Mouse (Mus musculus) CD4-positive, CD25-positive, alpha-beta regulatory T cell, adult 4 months (primary cell): ENCODE data around the gene H3f3a. TPM values are rescaled to one million over a fixed set of nuclear protein-coding genes. Genes with fewer than 3 reads are reported as not detected.

Source experiments
- ATAC-seq: one replicate; pipeline ENCODE4 v1.8.0; 2017
- polyA plus RNA-seq, 2 experiments: library from polyadenylated mRNA; unstranded; fragments of 100-300 nt; shearing (Covaris generic); gene quantifications; one replicate each; pipeline ENCODE4 v1.2.1; 2017

The H3f3a gene
- polyA plus RNA-seq, 2 experiments from 2014 or later = 579 to 648 TPM

DNA sequence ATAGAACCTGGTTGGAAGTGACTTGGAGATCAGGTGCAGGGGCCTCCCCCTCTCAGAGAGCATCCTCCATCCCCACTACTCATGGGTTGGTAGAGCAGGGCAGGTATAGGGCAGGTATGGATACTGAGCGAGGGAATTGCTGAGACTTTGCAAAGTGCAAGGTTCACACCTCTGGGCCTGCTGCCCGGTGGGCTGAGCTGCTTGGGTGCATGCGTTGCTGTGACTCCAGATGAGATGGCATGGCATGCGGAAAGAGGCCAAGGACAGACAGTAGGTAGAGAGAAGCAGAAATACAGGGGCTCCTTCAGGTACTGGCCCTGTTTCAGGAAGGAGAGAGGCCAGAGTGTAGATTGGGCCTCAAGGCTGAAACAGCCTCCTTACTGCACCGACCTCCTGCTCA, 32.5 kb downstream of the H3f3a start:
- ATAC-seq = no peak

DNA sequence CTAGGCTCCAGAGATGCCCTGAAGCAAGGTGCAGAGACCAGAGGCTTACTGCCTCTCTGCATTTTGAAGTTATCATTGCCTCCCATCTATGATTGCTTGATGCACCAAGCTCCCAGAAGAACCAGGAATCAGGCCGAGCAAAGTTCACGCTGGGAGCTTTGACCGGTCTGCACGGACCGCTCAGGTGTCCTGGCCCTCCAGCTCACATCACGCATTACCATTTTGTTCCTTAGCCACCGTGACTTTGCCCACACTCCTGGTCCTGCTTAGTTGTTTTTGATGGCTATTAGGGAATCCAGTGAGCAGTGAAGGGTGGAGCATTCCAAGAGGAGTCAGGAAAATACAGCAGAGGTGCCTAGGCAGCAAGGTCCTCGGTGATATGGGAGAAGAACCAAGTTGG, 33.5 kb downstream of the H3f3a start:
- ATAC-seq = no peak

DNA sequence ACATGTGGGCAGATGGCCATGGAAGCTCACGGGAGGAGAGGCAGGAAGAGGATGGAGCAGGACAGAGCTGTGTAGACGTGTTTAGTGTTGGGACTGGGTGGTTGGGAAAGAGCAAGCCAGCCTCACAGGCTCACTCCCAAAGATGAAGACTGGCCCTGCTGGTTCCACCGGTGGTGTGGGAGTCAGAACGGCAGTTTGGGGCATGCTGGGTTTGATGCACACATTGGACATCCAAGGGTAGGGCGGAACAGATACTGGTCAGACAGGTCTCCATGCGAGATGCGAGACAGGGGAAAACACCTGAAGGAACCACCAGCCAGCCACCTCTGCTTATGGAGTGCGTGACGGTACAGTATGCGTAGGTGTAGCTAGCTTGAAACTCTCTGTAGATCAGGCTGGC, 34.8 kb downstream of the H3f3a start:
- ATAC-seq = no peak

DNA sequence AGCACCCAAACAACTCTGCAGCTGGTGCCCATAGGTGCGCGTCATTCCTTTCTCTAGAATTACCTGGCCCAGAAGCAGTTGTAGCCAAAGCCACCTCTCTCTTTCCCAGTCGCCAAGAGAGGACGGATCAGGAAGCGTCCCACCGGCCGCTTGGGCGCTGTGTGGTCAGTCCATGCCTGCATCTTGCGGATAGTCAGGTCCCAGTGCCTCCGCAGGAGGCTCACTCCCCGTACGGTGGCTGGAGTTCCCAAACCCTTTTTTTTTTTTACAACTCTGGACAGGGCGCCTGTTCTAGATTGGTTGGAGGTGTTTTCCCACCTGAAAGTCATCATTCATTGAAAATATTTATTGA, 35.4 kb downstream of the H3f3a start:
- ATAC-seq = no peak

DNA sequence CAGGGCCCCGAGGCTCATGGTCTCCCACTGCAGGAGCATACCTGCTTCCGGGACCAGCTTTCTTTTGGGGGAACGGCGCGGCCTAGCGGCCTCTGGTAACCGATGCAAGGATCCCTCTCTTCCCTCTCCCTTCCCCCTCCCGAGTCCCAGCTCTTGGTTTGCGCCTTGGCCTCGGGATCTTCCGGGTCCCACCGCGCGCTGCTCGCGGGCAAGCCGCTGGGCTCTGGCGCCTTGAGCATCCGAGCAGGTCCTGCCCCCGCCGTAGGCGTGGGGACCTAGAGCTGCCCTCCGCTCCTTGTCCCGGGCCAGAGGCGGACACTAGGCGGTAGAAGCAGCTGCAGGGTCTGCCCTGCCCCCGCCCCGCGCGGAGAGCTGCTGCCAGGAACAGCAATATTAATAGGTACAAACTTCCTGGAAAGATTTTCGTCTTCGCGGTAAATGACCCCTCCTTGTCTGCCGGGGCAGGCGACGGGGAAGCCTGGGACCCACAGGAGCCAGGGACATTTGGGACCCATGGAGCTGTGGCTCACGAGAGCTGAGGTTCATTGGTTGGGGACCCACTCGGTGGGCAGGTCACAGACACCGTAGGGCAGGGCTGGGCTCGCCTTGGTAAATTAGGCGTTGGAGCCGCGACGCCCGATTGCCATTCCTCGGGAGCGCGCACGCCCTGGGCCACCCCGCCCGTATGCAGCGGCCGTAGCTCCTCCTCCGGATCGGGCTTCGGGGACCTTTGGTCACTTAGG, 35.9 kb downstream of the H3f3a start:
- ATAC-seq = peak; percentile 76

DNA sequence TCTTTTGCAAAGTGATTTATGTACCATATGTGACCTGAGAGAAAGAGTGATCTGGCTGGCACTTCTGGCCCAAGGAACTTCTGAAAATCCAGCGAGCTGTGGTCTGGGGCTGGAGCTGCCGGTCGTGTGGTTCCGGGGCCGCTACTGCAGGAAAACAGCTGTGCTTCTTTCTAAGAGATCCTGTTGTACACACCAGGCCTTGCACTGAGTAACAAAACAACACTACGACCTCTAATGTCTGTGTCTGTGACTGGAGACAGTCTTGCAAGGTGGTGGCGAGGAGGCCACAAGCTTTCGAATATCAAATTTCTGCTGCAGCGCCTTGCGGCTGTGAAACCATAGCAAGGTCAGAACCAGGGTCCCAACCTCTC, 36.5 kb downstream of the H3f3a start:
- ATAC-seq = peak; percentile 53

DNA sequence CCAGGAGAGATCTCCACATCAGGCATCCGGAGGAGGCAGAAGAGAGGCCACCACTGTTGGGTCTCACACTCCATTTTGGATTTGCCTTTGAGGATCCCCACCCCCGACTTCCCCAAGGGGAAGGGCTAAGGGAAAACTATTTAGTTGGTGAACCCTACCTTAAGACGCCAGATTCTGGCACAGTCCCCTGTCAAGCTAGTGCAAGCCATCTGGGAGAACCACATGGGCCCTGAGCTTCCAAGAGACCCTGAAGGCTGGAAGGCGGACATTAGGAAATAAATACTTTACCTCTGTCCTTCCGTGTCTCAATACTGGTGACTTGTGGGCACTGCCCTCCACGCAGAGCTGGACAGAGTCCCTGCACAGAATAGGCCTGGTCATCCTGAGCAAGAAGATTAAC, 37.2 kb downstream of the H3f3a start:
- no peak for ATAC-seq

DNA sequence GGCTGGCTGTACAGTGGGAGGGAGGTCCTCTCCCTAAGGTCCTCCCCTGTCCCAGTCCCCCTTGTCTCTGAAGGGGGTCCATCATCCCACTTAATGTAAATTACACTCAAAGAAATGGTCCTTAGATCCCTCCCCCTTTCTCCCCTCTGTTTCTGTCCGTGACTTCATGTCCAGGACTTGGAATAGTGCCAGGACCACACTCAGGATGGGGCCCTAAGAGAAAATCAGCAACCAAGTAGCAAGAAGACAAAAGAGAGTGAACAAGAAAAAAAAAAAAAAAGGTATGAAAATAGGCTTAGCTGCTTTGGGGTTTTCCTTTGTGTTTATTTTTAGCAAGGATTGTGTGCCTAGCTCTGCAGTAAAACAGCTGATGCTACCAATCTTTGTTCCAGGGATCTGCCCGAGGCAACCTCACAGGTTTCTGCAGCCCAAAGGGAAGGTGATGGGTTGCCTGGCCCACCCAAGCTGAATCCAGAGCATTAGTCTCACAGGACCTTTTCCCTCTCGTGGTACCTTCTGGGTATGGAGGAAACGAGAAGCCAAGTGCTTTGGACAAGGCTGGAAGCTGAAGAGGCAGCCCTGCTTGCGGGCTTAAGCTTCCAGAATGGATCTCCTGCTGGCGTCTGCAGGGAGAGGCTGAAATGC, 37.8 kb downstream of the H3f3a start:
- no peak for ATAC-seq

DNA sequence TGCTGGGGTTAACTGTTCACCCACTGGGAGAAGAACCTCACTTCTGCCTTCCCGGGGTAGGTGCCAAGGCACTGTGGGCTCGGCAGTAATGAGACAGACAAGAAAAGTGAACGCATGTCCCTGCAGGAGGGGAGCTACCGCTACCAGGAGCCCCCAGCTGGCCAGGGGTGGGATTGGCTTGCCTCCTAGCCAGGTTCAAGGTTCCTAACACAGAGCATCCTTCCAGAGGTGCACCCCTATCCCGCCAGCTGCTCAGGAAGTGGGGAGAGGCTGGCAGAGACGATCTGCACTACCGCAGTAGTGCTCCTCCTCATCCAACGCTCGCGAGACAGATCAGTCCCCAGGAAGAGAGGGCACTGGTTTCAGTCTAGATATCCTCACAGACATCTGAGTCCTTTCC, 38.4 kb downstream of the H3f3a start:
- no peak for ATAC-seq

DNA sequence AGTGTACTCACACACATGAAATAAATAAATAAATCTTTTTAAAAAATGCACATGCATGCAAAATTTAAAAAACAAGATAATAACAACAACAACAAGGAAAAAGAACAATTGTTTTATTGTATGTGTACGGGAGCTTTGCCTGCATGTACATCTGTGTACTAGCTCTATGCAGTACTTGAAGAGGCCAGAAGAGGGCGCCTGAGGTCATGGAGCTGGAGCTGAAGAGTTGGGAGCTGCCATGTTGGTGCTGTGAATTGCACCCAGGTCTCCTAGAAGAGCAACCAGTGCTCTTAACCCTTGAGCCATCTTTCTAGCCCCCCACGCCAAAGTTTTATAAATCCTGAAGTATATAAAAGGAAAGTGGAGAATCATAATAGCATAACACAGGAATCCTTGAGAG, 39.1 kb downstream of the H3f3a start:
- ATAC-seq = no peak

DNA sequence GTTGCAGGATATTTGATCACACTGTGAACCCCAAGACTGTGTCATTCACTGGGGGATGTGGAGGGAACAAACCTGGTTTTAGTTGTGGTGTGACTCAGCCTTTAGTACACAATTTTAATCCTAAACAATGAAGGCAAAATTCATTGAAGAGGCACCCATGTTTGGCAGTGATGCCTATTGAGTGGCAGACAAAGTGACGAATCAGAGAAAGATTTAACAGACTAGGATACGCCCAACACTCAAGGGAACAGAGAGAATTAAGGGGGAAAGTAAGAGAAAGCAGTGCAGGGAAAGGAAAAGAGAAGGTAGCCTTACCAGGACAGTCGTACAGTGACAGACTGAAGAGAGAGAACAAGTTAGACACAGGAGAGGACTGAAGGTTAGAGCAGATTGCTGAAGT, 41.5 kb downstream of the H3f3a start:
- ATAC-seq = no peak

DNA sequence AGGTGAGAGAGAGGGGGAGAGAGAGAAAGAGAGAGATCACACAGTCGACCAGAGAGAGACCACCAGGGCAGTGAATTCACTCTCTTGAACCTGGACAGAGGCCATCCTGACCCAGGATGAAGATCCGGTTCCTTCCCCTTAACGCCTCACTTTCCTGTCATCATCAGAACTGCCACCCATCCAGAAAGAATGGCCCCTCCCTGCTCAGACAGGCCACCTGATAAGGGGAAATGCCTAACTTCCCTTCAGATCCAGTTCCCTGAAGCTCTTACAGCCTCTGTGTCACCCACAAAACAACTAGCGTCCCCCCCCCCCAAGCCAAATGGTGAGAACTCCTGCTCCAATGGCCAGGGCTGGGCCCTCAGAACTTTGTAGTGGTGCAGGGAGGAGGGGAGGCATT, 42.0 kb downstream of the H3f3a start:
- no peak for ATAC-seq

DNA sequence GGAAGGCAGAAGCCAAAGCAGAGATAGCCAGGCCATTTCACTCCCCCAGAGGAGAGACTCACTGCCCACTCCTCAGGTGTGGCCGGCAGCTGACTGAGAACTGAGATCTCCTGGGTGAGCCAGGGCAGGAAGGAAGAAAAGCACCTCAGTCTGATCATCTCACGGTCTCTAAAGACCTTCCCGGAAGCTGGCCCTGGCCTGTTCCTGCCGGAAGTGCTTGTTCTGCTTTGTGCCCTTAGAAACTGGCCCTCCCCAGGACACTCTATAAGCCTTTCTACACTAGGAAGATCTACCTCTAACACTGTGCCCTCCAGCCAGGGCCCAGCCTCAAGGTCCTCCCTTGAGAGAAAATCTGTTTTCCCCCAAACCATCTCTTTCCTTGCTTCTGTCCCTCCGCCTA, 42.4 kb downstream of the H3f3a start:
- ATAC-seq = no peak

DNA sequence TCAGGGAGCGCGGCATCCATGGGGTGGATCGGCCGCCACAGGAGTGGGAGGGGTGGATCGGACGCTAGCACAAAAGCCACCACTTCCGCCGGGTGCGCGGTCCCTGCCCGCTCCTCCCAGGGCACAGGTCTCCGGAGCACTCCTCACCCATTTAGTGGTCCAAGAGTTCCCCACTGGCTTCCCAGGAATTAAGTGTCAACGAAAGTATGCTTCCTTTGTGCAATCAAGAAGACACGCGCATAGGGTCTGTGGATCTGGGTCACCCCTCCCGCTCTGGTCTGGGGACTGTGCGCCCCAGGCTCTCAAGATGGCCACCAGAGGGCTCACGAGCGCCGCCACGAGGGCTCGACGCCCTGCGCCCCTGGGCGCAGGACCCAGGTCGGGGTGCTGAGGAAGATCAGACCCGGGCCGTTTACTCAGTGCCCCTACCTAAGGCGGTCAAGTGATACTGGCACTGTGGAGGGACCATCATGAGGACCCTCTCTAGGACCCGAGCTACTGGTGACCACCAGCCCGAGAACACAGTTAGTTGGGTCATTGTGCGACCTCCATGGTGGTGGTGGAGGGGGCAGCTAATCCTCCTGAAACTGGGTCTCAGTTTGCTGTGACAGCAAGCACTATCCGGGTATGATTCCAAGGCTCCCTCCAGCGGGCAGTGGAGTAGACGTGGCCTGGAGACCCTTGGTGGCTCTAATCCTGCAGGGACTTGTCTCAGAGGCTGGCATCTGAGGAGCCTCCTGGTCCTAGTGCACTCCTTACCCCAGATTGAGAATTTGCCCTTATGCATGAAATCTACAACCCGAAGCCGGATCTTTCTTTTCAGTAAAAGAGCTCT, 45.2 kb downstream of the H3f3a start:
- peak; percentile 76 for ATAC-seq

DNA sequence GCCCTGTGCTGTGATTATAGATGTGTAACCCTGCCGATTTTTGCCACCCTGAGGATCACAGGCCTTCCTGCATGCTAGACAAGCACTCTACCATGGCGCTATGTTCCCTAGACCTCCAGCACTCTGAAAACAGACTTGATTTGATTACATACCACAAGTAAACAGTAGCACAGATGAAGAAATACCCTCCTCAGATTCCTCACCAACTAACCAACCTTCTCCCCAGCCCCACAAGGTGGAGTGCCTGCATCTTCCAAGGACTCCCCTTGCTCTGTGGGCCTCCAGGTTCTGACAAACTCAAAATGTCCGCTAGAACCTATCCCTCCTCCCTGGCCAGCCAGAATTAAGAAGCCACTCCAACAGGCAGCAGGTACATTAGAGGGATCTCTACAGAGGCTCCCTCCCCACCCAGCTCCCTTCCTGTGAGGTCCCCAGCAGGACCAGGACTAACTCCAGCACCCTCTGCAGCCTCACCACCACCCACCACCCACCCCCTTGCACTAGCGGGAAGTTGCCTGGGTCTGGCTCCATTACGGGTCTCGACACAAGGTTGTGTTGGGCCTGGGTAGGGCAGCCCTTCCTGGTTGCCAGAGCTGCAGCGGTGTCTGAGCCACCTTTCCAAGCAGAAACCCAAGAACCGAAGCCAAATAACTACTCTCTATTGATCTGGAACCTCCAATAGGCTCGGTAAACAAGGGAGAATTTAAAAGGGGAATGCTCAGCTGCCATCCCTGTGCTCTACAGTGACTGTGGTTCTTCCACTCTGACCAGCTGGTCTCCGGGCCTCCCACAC, 46.0 kb downstream of the H3f3a start:
- ATAC-seq = peak; percentile 40

DNA sequence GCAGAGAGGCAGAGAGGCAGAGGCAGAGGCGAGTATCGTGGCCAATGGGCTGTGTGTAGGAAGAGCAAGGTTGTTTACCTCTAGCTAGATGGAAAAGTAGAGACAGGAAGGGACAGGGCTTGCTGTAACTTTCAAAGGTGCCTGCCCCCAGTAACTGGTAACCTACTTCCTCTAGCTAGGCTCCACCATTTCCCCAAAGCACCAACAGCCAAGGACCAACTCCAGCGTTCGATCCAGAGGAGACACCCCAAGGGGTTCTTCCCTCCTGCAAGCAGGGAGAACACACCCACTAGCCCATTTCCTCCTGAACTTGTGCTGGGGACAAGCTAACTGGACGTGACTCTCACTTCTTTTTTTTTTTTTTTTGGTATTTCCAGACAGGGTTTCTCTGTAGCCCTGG, 47.2 kb downstream of the H3f3a start:
- peak; percentile 52 for ATAC-seq

DNA sequence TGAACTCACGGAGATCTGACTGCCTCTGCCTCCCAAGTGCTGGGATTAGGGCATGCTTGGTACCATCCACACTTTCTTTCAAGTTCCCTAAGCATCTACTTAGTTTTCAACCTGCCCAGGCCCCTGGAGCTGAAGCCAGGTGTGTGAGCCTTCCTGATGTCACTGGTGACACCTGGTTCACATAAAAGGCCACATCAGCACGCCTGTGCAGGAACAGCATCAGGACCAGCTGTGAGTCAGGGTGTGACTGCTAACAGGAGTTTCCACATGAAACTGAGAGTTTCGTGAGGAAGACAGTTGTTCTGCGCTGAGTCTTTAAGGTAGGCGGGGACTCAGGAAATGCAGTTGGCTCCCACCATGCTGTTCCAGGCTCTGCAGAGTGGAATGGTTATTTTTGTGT, 48.4 kb downstream of the H3f3a start:
- no peak for ATAC-seq

DNA sequence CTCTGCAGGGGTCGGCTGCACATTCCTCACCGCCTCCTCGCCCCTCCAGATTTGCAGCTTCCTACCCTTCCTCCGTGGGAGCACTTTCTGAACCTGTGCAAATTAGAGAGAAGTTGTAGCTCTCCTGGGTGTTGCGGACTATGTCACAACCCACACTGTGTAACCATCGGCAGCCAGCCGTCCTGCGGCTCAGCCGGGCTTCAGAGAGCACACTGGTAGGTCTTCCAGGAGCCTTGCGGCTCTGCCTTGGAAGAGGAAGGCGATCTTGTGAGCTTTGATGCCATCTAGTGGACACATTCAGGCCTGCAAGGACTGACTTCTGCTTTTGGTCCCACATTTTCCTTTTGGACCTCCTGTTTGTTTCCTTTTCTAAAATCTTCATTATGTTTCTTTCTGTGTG, 49.9 kb downstream of the H3f3a start:
- ATAC-seq = peak; percentile 32

DNA sequence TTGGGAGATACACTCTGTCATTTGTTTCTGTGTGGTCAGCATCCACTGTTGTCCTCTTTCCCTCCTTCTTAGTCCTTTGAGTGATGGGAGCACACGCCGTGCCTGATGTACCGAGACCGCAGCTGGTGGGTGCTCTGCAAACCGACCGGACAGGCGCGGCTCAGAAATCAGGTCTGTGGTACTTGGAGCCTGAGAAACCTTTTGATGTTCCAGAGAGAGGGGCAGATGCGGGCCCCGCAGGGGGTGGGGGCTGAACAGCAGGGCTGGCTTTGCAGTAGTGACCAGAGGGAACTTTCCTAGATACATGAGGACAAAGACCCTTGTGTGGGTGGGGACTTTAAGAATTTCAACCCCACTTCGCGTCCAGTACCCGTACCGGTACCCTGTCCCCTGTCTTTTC, 50.4 kb downstream of the H3f3a start:
- no peak for ATAC-seq

DNA sequence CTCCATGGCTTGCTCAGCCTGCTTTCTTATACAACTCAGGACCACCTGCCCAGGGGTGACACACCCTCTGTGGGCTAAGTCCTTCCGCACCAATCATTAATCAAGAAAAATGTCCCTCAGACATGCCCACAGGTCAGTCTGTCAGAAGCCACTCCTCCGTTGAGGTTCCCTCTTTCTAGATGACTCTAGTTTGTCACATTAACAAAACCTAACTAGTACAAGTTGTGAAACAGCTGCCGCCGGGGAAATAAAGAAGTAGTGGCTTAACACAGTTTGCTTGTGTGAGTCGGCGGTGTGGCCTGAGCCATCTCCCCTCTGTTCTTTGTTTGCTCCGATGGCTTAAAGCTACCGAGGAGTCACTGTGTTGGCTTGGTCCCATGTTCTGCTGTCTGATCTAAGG, 51.1 kb downstream of the H3f3a start:
- ATAC-seq = no peak

DNA sequence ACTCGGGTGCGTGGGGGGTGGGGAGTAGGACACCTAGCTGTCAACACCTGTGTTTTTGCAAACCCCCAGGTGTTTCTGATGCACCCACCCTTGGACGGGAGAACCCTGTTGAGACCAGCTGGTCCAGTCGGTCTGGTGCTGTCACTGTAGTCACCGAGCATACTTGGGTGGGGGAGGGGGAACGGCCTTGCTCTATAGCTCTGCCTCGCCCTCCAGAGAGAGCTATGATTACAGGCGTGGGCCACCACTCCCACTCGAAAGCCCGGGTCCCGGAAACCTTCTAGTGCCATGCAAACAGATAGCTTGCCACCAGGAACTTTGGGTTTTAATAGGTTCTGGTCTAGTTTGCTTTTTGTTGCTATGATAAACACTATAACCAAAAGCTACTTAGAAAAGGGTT, 51.6 kb downstream of the H3f3a start:
- ATAC-seq = no peak

DNA sequence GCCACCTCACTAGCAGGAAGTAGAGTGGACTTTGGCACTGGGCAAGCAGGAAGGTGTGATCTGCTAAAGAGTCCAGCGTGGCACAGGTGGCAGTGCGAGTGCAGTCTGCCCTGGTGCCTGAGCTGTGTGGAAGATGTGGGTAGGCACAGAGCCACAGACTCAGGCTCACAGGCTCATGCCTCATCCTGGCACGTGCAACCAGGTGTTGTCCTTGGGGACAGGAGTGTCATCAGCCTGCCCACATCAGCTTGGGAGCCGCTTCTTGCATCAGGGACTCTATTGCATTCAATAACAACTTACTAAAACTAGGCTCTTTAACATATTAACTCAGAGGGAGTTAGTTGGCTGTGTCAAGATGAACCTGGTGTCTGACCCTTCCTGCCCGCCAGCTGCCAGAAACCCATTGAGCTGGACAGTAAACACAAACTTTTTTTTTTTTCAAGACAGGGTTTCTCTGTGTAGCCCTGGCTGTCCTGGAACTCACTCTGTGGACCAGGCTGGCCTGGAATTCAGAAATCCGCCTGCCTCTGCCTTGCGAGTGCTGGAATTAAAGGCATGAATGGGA, 55.7 kb downstream of the H3f3a start:
- ATAC-seq = no peak
